Mouse (Mus musculus): ENCODE measurements around the gene Csn2.

DNA sequence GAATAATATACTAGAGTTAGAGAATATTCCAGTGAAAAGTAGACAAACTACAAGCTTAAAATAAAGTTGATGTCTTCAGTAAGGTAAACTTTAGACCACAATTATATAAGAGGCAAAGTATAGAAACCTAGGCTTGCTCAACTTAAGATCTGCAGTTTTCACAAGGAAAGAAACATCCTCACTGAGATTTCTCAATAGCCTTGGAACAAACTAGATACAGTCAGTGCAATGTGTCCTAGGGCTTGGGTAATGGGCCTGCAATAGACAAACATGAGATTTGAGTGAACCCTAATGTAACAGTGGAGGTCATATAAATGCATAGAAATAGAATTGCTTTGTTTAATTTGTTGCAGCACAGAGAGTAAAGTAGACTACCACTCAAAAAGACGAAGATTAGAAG, 6.5 kb upstream of the Csn2 start:
- no peak for TF ChIP-seq CTCF (IDR thresholded peaks at IDR 0.05; ENCODE audit: low read depth, low read length)
- no peak for TF ChIP-seq GATA1 (IDR thresholded peaks at IDR 0.05; ENCODE audit: borderline replicate concordance, low read length)
- TF ChIP-seq POLR2AphosphoS5 (IDR thresholded peaks at IDR 0.05; ENCODE audit: insufficient replicate concordance, low read depth, low read length), result no peak
- no peak for TF ChIP-seq TAL1 (conservative IDR thresholded peaks at IDR 0.05; ENCODE audit: low read depth, low read length)
